Comparison of ENCODE assay signal across 11 mouse cellular contexts in genomic region chr2:161128367-161129111, GRCm38 (mm10). TPM values are rescaled to one million over a fixed set of nuclear protein-coding genes. Genes with fewer than 3 reads are reported as not detected.
DNase-seq lines count a peak whose midpoint lies in the region; ATAC-seq and TF ChIP-seq lines count a peak whose summit lies in the region.
"Had no signal": no experiment of that assay in that cellular context is flagged by ENCODE, and none has a peak within 500 bp of the region (broad histone marks: within the 10 kb centered on the region; RNA-seq: fewer than 3 reads in every experiment).

No protein-coding gene starts in this region.

- peak; percentile 8 for DNase-seq in heart, adult 8-10 months (ENCODE audit: low spot score)
- DNase-seq in midbrain, postnatal 0 days (ENCODE audit: low spot score) = peak; percentile 72
- DNase-seq in frontal cortex, postnatal 36 days (ENCODE audit: low spot score in 2 of 2) = peak; percentile 41 to 69
- peak; percentile 28 to 51 for DNase-seq in right cerebral cortex, postnatal 36 days (ENCODE audit: low spot score in 2 of 2)
- DNase-seq in thymus, postnatal 10 days (ENCODE audit: low spot score in 2 of 2) = no peak
- DNase-seq: liver; thymus, adult 18-20 months had no signal

- 0 out of 2 replicates have a peak, but pooled peaks cover 2% of the 10 kb centered on the region for H3K27me3 ChIP-seq in heart, embryonic 11.5 days (ENCODE audit: control insufficient read depth, insufficient read depth, low read length)
- H3K27me3 ChIP-seq in midbrain, postnatal 0 days (ENCODE audit: insufficient read depth, low read length) = no peaks in the 10 kb centered on the region
- no peaks in the 10 kb centered on the region for H3K27me3 ChIP-seq in midbrain, embryonic 15.5 days (replicated peaks)
- H3K27me3 ChIP-seq in intestine, embryonic 16.5 days (replicated peaks; ENCODE audit: control insufficient read depth, insufficient read depth, low read length) = no peaks in the 10 kb centered on the region

- H3K36me3 ChIP-seq in heart, embryonic 11.5 days (ENCODE audit: control insufficient read depth, insufficient read depth, low read length) = no peaks in the 10 kb centered on the region
- H3K36me3 ChIP-seq in midbrain, postnatal 0 days (ENCODE audit: insufficient read depth, low read length) = no peaks in the 10 kb centered on the region
- no peaks in the 10 kb centered on the region for H3K36me3 ChIP-seq in midbrain, embryonic 15.5 days (replicated peaks)
- H3K36me3 ChIP-seq in intestine, embryonic 16.5 days (ENCODE audit: control insufficient read depth, insufficient read depth, low read length) = no peaks in the 10 kb centered on the region

- H3K4me2 ChIP-seq in heart, embryonic 11.5 days = no peak overlapping the region
- H3K4me2 ChIP-seq in midbrain, postnatal 0 days (ENCODE audit: low read depth, low read length, poor library complexity, severe bottlenecking) = no peak overlapping the region
- H3K4me2 ChIP-seq in midbrain, embryonic 15.5 days = no peak overlapping the region
- H3K4me2 ChIP-seq in intestine, embryonic 16.5 days (ENCODE audit: low read depth, low read length) = no peak overlapping the region
- H3K4me2 ChIP-seq: midbrain, embryonic 11.5 days had no signal

- no peaks in the 10 kb centered on the region for H3K4me1 ChIP-seq in heart, embryonic 11.5 days (ENCODE audit: control insufficient read depth, insufficient read depth, low read length)
- no peaks in the 10 kb centered on the region for H3K4me1 ChIP-seq in midbrain, postnatal 0 days (ENCODE audit: insufficient read depth, low read length)
- H3K4me1 ChIP-seq in midbrain, embryonic 15.5 days = no peaks in the 10 kb centered on the region
- H3K4me1 ChIP-seq in intestine, embryonic 16.5 days (ENCODE audit: control insufficient read depth, insufficient read depth, low read length) = no peaks in the 10 kb centered on the region

- H3K27ac ChIP-seq in heart, embryonic 11.5 days (ENCODE audit: low read depth, low read length) = no peak overlapping the region
- no peak overlapping the region for H3K27ac ChIP-seq in midbrain, postnatal 0 days (ENCODE audit: low read depth, low read length)
- H3K27ac ChIP-seq in midbrain, embryonic 15.5 days = no peak overlapping the region
- H3K27ac ChIP-seq in intestine, embryonic 16.5 days (ENCODE audit: low read length) = no peak overlapping the region

- H3K4me3 ChIP-seq in heart, embryonic 11.5 days (ENCODE audit: low read depth, low read length) = no peak overlapping the region
- H3K4me3 ChIP-seq in midbrain, postnatal 0 days (ENCODE audit: low read depth, low read length) = no peak overlapping the region
- H3K4me3 ChIP-seq in midbrain, embryonic 15.5 days = no peak overlapping the region
- H3K4me3 ChIP-seq in intestine, embryonic 16.5 days (ENCODE audit: low read length) = no peak overlapping the region

- H3K9me3 ChIP-seq in heart, embryonic 11.5 days (replicated peaks; ENCODE audit: control insufficient read depth, low read length) = no peaks in the 10 kb centered on the region
- H3K9me3 ChIP-seq in midbrain, postnatal 0 days (ENCODE audit: low read length) = no peaks in the 10 kb centered on the region
- no peaks in the 10 kb centered on the region for H3K9me3 ChIP-seq in midbrain, embryonic 15.5 days
- H3K9me3 ChIP-seq in intestine, embryonic 16.5 days (ENCODE audit: control insufficient read depth, low read length) = no peaks in the 10 kb centered on the region

- no peak for ATAC-seq in heart, embryonic 11.5 days (replicated peaks; ENCODE audit: insufficient number of reproducible peaks, low FRiP score, low TSS enrichment)
- no peak for ATAC-seq in midbrain, postnatal 0 days (ENCODE audit: low FRiP score)
- ATAC-seq in midbrain, embryonic 15.5 days (replicated peaks) = no peak
- no peak for ATAC-seq in intestine, embryonic 16.5 days

- H3K9ac ChIP-seq in heart, embryonic 11.5 days (ENCODE audit: low read depth, low read length) = no peak overlapping the region
- no peak overlapping the region for H3K9ac ChIP-seq in midbrain, postnatal 0 days (replicated peaks; ENCODE audit: low read length, poor library complexity, severe bottlenecking)
- H3K9ac ChIP-seq in midbrain, embryonic 15.5 days = no peak overlapping the region
- H3K9ac ChIP-seq in intestine, embryonic 16.5 days (ENCODE audit: low read depth, low read length) = no peak overlapping the region

- TF ChIP-seq CTCF in midbrain, postnatal 0 days (IDR thresholded peaks at IDR 0.05) = no peak

- WGBS in heart, embryonic 11.5 days (ENCODE audit: insufficient replicate concordance) = 67% methylated on average over 10 of the region's 10 CpGs
- WGBS in midbrain, postnatal 0 days = 49% methylated on average over 10 of the region's 10 CpGs
- 60% methylated on average over 10 of the region's 10 CpGs for WGBS in midbrain, embryonic 15.5 days
- WGBS in intestine, embryonic 16.5 days = 53% methylated on average over 10 of the region's 10 CpGs

RNA-seq across cellular contexts. Expression of gene Chd6, which starts 19.7 kb away (rescaled TPM):
- 10 to 100 TPM; 31.5 to 62.5 (median 46.7) TPM for total RNA-seq in heart, adult 8-10 months (2022)
- 20.8 and 25.0 TPM in 2 replicates for polyA plus RNA-seq in heart, embryonic 11.5 days (2014; fragmentation: Nextera tagmentation; extraction: Ambion mirVana)
- total RNA-seq in midbrain, postnatal 0 days (2014; rRNA removed) = 58.3 and 69.6 TPM in 2 replicates
- polyA plus RNA-seq in midbrain, postnatal 0 days (2015; fragmentation: Nextera tagmentation; extraction: Ambion mirVana) = 23.5 and 26.6 TPM in 2 replicates
- 36.9 and 40.8 TPM in 2 replicates for polyA plus RNA-seq in midbrain, embryonic 15.5 days (2015; fragmentation: Nextera tagmentation; extraction: Ambion mirVana)
- polyA plus RNA-seq in intestine, embryonic 16.5 days (2015; fragmentation: Nextera tagmentation; extraction: Ambion mirVana) = 14.7 and 16.1 TPM in 2 replicates

Comparison
In these comparisons a context has a peak if more than half of its experiments do, and no peak if none do; other contexts are left out.
1. DNase-seq: peak in heart, adult 8-10 months (single experiment), midbrain, postnatal 0 days (single experiment), frontal cortex, postnatal 36 days (2 of 2) and right cerebral cortex, postnatal 36 days (2 of 2); none in thymus, postnatal 10 days (0 of 2).